Mouse (Mus musculus) gastrocnemius, adult 18-20 months (tissue): ENCODE measurements at regions not wholly inside any gene's neighbourhood (a gene's known extent, or its start where the extent isn't known, plus 50 kb on each side); places are given as distances from the start of the nearest gene placed in this dataset.

Experiments used
- DNase-seq: peaks from one replicate; pipeline ENCODE4 v3.0.0; 2021; ENCODE audit warnings: low spot score

- DNase-seq = no peak
Observed at GRCm38 (mm10) chr3:146337429-146337828, 67.0 kb upstream of the Ssx2ip start.

- DNase-seq = no peak
Observed at GRCm38 (mm10) chr3:146337861-146338281, 66.6 kb upstream of the Ssx2ip start.

- no peak for DNase-seq
Observed at GRCm38 (mm10) chr3:146338445-146338844, 66.0 kb upstream of the Ssx2ip start.

GRCm38 (mm10) chr3:146340316-146341055, 64.0 kb upstream of the Ssx2ip start:
- no peak for DNase-seq

- no peak for DNase-seq
Observed at GRCm38 (mm10) chr3:146341652-146342340, 62.6 kb upstream of the Ssx2ip start.

GRCm38 (mm10) chr3:146342727-146343126, 61.7 kb upstream of the Ssx2ip start:
- no peak for DNase-seq

GRCm38 (mm10) chr3:146343649-146344401, 60.6 kb upstream of the Ssx2ip start:
- peak; percentile 43 for DNase-seq

GRCm38 (mm10) chr3:146344402-146345025, 59.9 kb upstream of the Ssx2ip start:
- no peak for DNase-seq

- peak; percentile 24 for DNase-seq
Observed at GRCm38 (mm10) chr3:146345308-146345780, 59.1 kb upstream of the Ssx2ip start.

GRCm38 (mm10) chr3:146345946-146346345, 58.5 kb upstream of the Ssx2ip start:
- no peak for DNase-seq

- DNase-seq = no peak
Observed at GRCm38 (mm10) chr3:146347311-146347710, 57.1 kb upstream of the Ssx2ip start.

GRCm38 (mm10) chr3:146348921-146349320, 55.5 kb upstream of the Ssx2ip start:
- DNase-seq = no peak

- DNase-seq = no peak
Observed at GRCm38 (mm10) chr3:146349393-146349792, 55.0 kb upstream of the Ssx2ip start.

- DNase-seq = no peak
Observed at GRCm38 (mm10) chr3:146350126-146350525, 54.3 kb upstream of the Ssx2ip start.

- DNase-seq = no peak
Observed at GRCm38 (mm10) chr3:146351468-146351867, 53.0 kb upstream of the Ssx2ip start.

- DNase-seq = peak; percentile 19
Observed at GRCm38 (mm10) chr3:146352187-146352586, 52.3 kb upstream of the Ssx2ip start.

- DNase-seq = no peak
Observed at GRCm38 (mm10) chr3:146353961-146354360, 50.5 kb upstream of the Ssx2ip start.
